Mouse (Mus musculus) urinary bladder, adult 2 months (tissue): Measurements from ENCODE around the gene Nxnl2. TPM values are rescaled to one million over a fixed set of nuclear protein-coding genes. Genes with fewer than 3 reads are reported as not detected.
A peak's percentile ranks its signal among the peaks of the same experiment; 100 is the strongest.
"Not testable (repeated sequence)": the region's sequence is repeated elsewhere in the genome, so short reads cannot be mapped to it uniquely, and the experiment has no call there.

Experiments
- DNase-seq: peaks from one replicate; pipeline ENCODE4 v3.0.0; 2022; ENCODE audit warnings: low spot score
- polyA plus RNA-seq: library from polyadenylated mRNA; depleted of rRNA; stranded (reverse); fragments of >200 nt; gene quantifications from 2 replicates; pipeline ENCODE4 v1.2.3, GENCODE M21; 2012

Gene Nxnl2
- polyA plus RNA-seq, 1 experiment, result 3.4 TPM

DNA sequence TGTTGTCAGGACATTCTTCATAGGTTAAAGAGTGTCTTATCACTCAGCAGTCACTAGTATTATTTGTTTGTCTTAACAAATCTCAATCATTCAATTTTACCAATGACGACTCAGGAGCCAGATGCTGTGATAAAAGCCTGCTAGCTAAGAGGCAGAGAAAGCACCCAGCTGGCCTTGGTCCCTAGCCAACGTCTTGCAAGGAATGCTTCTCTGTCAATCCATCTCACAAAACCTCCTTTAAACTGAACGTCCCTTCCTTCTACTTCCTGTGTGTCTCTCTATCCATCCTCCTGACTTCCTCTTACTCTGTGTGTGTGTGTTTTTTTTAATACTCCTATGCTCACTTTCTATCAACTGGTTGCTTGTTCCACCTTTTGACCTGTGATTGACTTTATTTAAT, 8.5 kb downstream of the Nxnl2 start:
- DNase-seq, result no peak

DNA sequence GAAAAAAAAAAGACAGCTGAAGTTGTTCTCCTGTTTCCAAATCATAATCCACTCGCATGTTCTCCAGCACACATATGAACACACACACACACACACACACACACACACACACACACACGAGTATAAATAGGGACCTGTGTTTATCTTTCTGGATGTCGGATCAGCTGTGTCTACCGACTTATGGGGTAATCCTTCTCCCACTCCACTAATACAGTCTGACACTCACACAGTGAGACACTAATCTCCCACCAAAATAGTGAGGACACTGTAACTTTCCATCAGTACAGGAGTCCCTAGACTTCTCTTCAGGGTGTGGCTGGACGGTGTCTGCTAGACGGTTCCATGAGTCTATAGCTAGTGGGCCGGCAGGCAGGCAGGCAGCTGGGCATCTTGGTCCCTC, 11.4 kb downstream of the Nxnl2 start:
- DNase-seq, result no peak

DNA sequence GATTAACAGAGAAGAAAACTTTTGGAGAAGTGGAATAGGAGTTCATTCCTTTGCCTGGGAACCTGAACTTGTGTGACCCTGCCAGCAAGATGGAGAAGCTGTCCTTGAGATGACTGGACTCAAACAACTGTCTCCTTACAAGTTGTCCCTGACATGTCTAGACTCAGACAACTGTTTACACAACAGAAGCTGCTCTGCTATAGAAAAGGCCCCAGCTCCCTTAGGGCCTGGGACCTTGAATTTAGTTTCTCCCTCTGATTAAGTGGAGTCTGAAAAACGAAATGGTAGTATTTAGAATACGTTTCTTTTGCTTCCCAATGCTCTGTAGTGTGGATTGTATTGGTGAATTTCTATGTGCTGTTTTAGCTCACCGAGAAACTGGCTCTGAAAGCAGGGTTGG, 14.1 kb downstream of the Nxnl2 start:
- no peak for DNase-seq

DNA sequence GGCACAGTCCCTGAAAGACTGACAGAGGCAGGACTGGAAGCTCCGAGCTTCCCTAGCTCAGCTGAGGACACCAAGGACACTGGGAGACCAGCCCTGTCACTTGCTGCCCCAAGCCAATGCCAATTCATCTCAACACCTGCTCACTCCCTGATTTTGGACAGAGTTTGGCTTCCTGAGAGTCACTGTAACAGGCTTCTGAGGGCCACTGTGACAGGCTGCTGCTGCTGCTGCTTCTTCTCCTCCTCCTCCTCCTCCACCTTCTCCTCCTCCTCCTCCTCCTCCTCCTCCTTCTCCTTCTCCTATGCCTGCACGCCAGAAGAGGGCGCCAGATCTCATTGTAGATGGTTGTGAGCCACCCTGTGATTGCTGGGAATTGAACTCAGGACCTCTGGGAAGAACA, 19.5 kb downstream of the Nxnl2 start:
- DNase-seq, result no peak

DNA sequence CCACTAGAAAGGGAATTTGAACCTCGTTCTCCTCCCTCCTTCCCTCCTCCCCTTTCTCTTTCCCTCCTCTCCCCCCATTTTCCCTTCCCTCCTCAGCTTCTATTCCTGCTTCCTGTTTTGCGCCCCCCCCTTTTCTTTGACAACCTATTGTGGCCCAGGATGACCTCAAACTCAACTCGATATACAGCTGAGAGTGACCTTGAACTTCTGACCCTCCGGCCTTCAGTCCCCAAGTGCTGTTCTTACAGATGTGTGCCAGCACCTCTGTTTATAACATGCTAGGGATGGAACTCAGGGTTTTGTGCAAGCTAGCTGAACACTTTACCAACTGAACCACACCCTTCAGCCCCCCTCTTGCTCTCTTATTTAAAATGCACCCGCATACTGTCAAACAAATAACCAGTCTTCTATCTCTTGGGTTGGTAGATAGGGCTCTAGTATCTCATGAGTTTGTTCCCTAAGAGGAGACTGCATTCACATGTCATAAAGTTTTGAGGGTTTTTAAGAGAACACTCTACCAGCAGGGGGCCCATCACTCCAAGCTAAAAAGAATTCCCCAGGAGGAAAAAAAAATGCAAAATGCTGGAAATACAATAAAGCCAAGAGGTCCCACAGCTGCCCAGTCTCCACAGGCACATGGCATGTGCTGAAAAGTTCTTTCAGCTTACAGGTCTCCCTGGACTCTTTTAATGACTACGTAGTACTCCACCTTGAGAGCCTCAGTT, 20.8 kb downstream of the Nxnl2 start:
- no peak for DNase-seq

DNA sequence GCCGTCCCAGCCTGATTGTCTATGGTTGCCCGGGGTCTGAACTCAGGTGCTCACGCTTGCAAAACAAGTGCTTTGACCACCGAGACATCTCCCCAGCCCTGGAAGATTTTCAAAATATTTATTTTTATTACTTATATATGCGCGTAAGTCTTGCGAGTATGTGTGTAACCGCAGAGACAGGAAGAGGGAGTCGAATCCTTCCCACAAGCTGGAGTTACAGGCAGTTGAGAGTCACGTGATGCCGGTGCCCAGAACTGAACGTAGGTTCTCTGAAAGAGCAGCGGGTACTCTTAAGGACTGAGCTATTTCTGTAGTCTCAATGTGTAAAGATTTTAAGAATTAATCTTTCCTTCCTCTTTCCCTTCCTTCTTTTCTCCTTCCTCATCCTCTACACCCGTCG, 23.1 kb downstream of the Nxnl2 start:
- DNase-seq, result no peak

DNA sequence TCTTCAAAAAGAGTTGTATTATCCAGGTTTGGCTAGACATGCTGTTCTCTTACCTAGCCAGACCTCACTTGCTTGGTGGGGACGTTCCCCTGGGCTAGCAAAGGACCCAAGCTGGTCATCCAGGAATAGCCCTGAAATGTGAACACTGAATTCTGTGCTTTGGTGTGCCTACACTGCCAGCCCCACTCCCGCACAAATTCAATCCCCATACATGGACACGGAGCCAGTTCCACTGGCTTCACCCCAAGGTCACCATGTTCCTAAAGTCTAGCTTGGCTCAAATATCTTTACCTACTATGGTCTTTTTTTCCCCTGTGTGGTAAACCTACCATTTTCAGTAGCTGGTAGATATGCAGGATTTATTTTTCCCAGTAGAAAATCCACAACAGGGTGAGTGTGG, 26.9 kb downstream of the Nxnl2 start:
- no peak for DNase-seq

DNA sequence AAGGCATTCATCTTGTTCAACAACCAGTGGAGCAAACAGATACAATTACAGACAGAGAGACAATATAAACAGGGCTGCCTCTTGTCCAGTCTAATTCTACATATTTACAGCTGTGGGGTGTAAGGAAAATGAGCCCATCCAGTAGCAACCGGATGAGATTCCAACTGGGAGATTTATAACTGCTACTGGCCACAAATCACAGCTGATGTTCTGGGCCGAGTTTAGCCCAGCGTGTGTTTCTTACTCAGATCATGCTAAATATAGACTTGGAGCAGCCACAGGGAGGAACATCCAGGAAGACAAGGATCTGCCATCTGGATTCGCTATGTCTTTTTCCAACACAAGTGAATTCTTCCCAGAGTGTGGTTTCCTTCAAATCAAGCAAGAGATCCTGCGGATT, 27.4 kb downstream of the Nxnl2 start:
- DNase-seq, result no peak

DNA sequence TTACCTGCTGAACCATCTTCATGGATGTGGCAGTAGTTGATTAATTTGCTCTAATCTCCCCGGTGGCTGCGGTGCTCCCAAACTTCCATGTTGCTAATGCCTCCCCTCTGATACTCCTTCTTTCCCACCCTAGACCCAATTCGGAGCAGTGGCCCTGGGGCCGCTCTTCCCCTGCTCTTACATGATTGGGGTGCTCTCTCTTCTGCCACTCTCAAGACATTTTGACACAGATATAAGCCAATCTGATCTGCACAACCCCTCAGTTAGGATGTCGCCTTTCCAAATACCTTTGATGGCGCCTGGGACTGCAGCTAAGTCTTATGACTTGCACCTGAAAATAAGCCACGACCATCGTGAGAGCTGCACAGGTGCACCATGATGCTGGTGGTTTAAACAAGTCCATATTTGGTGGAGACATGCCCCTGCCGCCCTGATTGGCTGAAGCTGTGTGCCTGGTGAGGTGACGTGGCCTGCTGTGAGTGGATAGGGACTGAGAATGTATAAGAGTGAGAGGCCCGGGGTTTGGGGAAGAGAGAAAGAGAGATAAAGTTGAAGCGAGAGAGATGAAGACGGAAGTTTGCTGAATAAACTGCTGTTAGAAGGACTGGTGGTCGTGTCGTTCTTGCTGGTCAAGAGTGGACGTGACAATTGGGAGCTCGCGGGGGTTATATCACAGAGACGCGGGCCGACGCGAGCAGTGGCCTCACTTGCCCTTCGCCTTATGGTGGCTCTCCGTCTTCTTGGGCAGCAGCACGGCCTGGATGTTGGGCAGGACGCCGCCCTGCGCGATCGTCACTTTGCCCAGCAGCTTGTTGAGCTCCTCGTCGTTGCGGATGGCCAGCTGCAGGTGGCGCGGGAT, 31.4 kb downstream of the Nxnl2 start:
- not testable (repeated sequence) for DNase-seq

DNA sequence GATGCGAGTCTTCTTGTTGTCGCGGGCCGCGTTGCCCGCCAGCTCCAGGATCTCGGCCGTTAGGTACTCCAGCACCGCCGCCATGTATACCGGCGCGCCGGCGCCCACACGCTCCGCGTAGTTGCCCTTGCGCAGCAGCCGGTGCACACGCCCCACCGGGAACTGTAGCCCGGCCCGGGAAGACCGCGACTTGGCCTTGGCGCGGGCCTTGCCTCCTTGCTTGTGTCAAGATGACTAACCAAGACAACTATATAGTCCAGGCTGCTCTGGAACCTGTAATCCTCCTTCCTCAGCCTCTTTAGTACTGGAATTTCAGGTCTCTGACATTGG, 32.0 kb downstream of the Nxnl2 start:
- peak; percentile 43 for DNase-seq

DNA sequence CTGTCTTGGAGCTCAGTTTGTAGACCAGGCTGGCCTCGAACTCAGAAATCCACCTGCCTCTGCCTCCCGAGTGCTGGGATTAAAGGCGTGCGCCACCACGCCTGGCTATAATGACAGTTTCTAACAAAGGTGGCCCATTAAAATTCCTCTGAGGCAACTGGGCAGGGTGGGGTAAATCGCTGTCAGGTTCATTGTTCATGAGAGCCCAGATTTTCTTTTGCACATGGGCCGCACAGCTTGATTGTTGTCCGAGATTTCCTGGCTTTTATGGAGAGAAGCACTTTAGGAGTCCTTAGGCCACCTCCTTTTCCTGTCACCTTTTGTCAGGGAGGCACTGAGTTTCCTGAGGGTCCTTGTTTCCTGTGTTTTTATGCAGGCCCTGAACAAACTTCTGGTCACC, 32.6 kb downstream of the Nxnl2 start:
- DNase-seq, result no peak

DNA sequence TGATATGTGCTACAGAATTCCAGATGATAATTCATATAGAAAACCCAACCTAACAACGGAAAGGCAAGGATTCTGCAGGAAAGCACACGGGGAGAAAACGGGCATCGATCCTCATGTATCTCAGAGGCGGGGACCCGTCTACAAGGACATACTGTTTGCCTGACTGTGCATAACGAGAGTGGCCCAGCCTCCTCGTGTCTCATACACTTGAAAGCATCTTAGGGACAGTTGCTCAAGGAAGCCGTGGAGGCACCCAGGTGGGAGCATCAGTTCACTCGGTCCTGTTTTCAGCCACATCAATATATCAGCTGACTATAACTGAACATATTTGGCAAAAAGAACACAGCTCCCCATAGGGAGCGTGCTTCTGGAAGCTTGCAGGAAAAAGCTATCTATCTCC, 33.3 kb downstream of the Nxnl2 start:
- DNase-seq, result not testable (repeated sequence)

DNA sequence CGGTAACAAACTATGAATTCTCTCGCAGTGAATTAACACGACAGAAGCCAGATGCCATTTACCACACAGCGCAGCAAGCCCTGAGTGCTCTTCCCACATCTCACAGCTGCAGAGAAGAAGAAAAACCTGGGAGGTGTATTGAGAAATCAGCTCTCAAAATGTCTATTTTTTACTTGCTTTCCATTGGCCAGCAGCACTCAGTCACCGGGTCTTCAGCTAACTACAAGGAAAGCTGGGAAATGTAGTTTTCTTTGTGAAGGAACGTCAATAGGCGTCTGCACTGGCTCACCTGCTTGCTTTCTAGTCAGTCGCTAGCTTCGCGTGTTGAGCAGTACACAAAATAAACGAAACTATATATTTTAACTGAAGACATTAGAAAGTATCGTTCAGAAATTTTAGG, 37.1 kb downstream of the Nxnl2 start:
- no peak for DNase-seq

DNA sequence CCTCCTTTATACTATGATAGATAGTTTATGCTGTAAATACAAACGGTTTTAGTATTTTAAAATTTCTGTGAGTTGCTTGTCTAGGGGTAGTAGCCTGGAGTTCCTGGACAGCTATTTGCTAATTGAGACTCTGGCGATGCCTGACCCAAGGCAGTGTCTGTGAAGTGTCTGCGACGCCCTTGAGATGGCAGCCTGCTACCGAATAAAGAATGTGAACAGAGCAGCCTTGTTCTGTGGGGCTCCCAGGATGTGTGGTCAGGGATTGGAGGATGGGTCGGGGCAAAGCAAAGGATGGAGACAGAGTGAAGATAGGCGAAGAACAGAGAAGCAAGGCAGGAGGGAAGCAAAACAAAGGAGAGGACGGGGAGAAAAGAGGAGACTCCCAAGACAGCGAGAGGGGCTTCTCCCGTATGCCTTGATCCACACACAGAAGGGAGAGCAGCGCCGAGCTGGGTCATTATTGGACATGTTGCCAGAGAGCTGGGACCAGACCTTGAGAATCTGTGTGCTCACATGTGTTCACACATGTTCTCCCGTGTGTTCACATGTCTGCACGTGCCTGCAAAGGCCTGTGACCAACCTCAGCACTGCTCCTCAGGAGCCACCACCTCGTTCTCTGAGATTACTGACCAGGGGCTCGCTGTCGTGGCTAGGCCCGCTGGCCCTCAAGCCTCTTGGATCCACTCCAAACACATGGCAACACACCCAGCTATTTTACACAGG, 37.7 kb downstream of the Nxnl2 start:
- no peak for DNase-seq

DNA sequence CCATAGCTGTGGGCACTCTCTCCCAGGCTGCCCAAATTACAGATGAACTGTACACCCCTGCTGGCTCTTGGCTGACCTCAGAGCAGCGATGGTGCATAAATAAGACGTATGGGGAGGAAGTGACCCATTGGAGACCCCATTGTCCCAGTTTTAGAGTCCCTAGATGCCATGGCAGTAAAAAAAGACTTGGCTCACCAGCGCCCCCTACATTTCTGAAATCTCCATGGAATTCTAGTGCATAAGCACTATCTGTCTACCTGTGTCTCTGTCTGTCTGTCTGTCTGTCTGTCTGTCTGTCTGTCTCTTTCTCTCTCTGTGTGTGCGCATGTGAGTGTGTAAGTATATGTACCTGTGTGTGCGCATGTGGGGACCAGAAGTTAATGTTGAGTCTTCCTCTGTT, 39.8 kb downstream of the Nxnl2 start:
- no peak for DNase-seq

DNA sequence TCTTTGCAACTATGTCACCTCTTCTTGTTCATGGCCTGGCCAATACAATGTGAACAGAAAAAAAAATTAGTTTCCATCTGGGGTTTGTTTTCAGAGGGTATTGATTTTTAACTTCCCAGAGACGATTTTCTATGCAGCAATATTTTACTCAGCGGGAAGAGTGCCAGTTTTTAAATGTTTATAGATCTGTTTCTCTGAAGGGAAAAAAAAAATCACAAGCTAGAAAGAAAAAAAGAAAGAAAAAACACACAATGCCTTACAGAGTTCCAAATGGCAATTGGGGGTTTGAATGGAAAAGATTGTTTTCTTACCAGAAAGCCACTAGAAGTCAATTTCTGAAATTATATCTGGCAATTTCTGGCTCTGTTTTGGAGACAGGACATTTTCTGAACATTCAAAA, 43.9 kb downstream of the Nxnl2 start:
- no peak for DNase-seq

DNA sequence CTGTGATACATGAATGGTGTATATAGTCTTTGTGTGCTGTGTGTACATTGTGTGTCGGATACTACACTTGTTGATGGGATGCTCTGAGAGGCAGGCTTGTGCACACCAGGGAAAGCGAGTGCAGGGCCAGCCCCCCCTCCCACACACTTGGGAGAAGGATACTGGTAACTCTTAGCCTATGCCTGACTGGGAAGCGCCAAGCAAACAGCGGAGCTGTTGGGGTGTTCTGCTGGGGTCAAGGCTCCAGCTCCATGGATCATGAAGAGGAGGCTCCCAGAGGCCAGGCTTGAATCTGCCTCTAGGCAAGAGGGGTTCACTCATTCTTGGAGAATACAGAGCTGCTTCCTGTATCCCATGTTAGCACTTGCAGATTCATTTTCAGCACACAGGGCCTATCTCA, 50.1 kb downstream of the Nxnl2 start:
- no peak for DNase-seq

DNA sequence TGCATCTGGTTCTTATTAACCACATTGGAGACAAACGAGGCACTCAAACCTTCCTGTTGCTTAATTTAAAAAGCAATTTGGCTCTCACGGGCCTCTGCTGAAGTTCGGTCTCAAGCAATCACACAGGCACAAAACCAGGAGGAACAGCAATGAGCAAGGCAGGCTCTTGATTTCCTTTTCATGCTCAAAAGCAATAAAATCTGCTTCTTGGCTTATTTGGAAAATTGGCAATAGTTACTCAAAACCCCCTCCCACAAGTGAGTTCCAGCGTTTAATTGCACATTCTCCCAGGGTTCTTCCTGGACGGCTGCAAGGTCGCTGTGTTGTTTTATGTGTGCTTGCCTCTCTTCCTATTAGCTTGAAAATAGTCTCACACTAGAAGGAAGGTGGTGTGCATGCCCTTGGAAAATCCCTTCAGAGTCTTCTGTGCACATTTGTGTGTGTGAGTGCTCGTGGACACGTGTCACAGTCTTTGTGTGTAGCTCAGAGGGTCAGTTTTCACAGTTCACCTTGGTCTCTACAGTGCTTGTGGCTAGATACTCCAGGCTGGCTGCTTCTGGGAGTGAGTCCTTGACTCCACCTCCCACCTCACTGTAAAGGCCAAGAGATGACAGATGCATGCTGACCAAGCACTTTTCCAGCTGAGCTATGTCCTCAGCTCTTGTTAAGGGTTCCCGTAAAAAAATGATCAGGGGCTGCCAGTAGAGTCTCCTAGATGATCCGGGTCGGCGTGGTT, 50.8 kb downstream of the Nxnl2 start:
- no peak for DNase-seq
